Mouse (Mus musculus): ENCODE measurements around the gene Lypla2.
"Not testable (repeated sequence)": the region's sequence is repeated elsewhere in the genome, so short reads cannot be mapped to it uniquely, and the experiment has no call there.

Lypla2 gene

GRCm38 (mm10) chr4:135949475-135949874 lies 23.0 kb downstream of the Lypla2 start:
- no peak for DNase-seq (ENCODE audit: low spot score)

GRCm38 (mm10) chr4:135948142-135948541 lies 24.3 kb downstream of the Lypla2 start:
- no peak for DNase-seq (ENCODE audit: low spot score)

DNA sequence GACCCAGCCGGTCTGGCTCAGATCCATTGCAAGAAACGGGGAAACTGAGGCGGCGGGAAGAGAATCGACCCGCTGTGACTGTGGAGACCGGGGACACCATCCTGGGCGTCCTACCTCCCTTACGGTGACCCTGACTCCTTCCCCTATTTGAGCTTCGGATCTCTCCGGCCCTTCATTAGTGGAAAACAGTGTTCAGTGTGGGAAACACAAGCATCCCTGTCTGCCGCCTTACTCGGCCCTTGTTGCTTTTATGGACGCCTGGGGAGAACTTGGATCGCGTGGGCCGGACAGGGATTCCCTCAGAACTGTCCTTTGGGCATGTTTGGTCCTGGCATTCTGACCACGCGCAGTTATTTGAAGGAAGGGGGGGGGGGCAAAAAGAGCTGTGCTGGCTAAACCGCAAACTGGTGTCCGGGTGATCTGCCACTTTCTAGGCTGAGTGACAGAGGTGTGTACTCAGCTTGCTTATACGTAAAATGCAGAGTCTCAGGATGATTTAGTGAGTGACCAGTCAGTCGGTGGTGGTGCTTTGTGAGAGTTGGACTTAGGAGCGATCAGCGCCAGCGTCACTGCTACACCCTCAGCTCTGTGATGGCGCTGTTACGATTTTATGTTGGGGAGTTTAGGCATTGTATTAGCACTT lies 25.6 kb downstream of the Lypla2 start:
- DNase-seq (ENCODE audit: low spot score): peak; percentile 44

DNA sequence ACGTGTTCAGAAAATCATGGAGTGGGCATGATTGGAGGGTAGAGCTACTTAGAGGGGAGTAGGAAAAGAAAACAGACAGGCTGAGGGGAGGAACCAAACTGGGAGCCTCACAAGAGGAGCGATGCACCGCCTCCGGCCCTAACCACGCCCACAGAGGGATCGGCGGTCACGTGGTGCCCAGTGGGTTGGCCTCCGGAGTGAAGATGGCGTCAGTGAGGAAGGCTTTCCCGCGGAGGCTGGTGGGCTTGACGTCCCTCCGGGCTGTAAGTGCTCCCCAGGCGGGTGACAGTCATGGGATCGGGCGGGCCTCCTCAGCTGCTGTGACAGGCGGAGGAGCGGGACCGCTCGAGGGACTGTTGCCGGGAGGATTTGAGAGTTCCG lies 26.2 kb downstream of the Lypla2 start, which contains the start of gene Hmgcl:
Hmgcl (plus strand) TSS at position 171 of the 381 bp plus-strand sequence.
- peak; percentile 96 for DNase-seq (ENCODE audit: low spot score)

- no peak for DNase-seq (ENCODE audit: low spot score)
Measured at GRCm38 (mm10) chr4:135945706-135946105, 26.7 kb downstream of the Lypla2 start.

GRCm38 (mm10) chr4:135943389-135943788 lies 29.0 kb downstream of the Lypla2 start:
- no peak for DNase-seq (ENCODE audit: low spot score)

GRCm38 (mm10) chr4:135942193-135942592 lies 30.2 kb downstream of the Lypla2 start:
- no peak for DNase-seq (ENCODE audit: low spot score)

DNA sequence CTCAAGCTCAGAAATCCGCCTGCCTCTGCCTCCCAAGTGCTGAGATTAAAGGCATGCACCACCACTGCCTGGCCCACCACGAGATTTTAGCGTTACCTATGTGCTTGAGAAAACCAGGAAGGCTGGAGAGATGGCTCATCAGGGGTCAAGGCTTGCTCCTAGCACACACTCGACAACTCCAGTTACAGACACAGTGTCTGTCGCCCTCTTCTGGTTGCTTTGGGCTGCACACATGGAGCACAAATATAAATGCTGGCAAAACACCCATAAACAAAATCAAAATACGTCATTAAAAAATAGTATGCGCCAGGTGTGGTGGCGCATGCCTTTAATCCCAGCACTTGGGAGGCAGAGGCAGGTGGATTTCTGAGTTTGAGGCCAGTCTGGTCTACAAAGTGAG lies 31.4 kb downstream of the Lypla2 start:
- DNase-seq (ENCODE audit: low spot score): not testable (repeated sequence)

DNA sequence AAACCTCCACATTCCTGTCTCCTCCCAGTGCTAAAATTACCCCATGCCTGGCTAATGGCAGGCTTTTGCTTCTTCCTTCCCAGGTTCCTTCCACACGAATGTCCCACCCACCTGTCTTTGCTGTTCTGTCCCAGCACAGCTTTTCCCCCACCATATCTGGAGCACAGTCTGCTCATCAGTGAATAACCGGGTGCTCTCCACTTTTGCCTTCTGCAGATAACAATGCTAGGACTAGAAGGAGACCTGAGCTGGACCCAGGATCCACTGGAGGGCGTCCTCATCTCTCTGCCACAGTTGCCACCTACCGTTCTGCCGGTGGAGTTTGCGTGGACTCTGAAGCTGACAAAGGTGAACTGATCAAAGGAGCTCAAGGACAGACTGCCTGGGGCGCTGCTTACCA lies 33.6 kb downstream of the Lypla2 start:
- no peak for DNase-seq (ENCODE audit: low spot score)

GRCm38 (mm10) chr4:135935502-135935901 lies 36.9 kb downstream of the Lypla2 start:
- no peak for DNase-seq (ENCODE audit: low spot score)

DNA sequence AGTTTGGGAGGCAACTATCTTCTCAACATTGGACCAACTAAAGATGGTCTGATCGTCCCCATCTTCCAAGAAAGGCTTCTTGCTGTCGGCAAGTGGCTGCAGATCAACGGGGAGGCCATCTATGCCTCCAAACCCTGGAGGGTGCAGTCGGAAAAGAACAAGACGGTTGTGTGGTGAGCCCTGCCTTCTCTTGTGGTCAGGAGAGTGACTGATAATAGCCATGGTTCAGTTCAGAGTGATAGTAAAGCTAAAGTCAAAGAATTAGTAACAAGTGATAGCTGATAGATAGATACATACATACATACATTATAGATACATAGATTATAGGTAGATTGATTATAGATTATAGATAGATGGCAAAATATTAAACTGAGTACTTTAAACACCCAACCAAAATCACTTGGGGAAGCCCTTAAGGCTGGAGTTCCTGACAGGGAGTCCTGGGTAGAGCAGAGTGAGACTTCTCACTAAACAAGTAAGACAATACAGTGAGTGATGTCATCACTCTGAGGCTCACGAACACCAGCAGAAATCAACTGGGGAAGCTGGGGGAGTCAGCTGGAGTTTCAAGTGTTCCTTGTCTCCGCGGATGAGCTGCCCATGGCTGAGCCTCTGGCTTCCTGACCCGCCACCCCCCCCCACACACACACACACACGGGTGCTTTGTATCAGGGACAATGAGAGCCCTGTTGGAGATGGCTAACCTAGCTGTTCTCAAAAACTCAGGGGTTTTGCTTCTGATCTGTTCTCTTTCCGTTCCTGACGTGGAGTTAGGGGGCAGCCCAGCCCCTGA lies 37.5 kb downstream of the Lypla2 start:
- no peak for DNase-seq (ENCODE audit: low spot score)

DNA sequence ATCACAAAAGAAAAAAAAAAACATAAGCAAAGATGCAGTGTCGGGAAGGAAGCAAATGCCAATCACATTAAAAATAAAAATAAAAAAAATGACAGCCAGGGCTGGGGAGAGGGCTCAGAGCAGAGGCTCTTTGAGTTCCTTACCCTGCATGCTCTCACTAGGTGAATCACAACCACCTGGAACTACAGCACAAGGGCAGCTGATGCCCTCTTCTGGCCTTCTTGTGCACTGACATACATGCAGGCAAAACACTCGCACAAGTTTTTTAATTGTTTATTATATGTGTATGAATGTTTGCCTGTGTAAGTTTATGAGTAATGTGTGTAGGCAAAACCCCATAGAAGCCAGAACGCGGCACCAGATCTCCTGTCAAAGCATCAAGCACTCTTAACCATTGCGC lies 40.6 kb downstream of the Lypla2 start:
- peak; percentile 56 for DNase-seq (ENCODE audit: low spot score)

GRCm38 (mm10) chr4:135930239-135930638 lies 42.2 kb downstream of the Lypla2 start:
- DNase-seq (ENCODE audit: low spot score): no peak

DNA sequence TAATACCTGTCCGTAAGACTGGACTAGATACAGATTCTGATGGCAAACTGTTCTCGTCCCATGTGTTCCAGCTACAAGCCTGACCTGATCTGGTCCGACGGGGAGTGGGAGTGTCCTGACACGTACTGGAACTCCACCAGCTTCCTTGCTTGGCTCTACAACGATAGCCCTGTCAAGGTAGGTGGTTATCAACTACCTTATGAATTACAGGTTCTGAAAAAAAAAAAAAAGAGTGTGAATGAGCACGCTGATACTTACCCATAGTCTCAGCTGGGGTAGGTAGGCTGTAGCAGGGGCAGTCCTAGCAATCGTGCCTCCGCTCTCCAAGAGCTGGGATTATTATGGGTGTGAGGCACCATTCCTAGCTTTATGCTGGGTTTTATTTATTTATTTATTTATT lies 42.6 kb downstream of the Lypla2 start:
- DNase-seq (ENCODE audit: low spot score): no peak

DNA sequence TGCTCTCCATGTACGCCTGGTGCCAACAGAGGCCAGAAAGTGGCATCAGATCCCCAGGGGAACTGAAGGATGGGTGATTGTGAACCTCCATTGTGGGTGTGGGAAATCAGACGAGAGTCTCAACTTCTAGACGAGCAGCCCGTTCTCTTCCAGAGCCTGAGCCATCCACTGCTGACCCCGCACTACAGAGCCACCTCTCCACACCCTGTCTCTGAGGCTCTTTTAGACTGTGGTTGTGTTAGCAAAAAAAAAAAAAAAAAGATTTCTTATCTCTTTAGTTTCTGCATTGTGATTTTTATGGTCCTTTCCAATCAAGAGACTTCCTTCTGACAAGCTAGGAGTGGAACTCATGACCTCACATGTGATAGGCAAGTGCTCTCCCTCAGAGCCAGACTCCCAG lies 43.0 kb downstream of the Lypla2 start:
- DNase-seq (ENCODE audit: low spot score): no peak

GRCm38 (mm10) chr4:135928376-135928775 lies 44.0 kb downstream of the Lypla2 start:
- no peak for DNase-seq (ENCODE audit: low spot score)

- DNase-seq (ENCODE audit: low spot score): no peak
Measured at GRCm38 (mm10) chr4:135926861-135927260, 45.6 kb downstream of the Lypla2 start.

- no peak for DNase-seq (ENCODE audit: low spot score)
Measured at GRCm38 (mm10) chr4:135926195-135926808, 46.1 kb downstream of the Lypla2 start.

DNA sequence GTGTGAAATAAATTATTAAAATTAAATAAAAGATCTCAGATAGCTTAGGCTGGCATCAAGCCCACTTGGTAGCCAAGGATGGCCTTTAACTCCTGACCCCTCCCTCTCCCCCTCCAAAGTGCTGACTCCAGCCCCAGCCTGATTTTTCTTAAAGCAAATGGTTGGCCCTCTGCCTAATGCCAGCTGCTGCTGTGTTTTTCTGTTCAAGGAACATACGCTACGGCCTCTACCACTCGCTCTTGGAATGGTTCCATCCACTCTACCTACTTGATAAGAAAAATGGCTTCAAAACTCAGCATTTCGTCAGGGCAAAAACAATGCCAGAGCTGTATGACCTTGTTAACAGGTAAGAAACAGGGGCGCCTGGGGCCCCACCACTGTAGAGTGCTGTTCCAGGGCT lies 47.1 kb downstream of the Lypla2 start:
- DNase-seq (ENCODE audit: low spot score): peak; percentile 51

GRCm38 (mm10) chr4:135924418-135924817 lies 48.0 kb downstream of the Lypla2 start:
- no peak for DNase-seq (ENCODE audit: low spot score)

GRCm38 (mm10) chr4:135922190-135922589 lies 50.2 kb downstream of the Lypla2 start:
- DNase-seq (ENCODE audit: low spot score): no peak

GRCm38 (mm10) chr4:135921257-135922120 lies 50.9 kb downstream of the Lypla2 start:
- peak; percentile 75 for DNase-seq (ENCODE audit: low spot score)
